Mouse (Mus musculus) kidney, postnatal 0 days (tissue): ENCODE measurements at regions not wholly inside any gene's neighbourhood (a gene's known extent, or its start where the extent isn't known, plus 50 kb on each side); places are given as distances from the start of the nearest gene placed in this dataset.

Source experiments
- ATAC-seq: fragments of 200-750 bp; cut with Nextera tagmentation; replicated peaks from 2 replicates; pipeline ENCODE4 v1.8.0; 2017; ENCODE audit warnings: low read depth, moderate number of reproducible peaks, moderate TSS enrichment, moderate library complexity; ENCODE audit not compliant: low FRiP score
- DNase-seq: peaks from one replicate; pipeline ENCODE4 v3.0.0-alpha.2; 2016; ENCODE audit warnings: low spot score
- H3K27ac ChIP-seq: fragments of 300-500 bp; sonication (generic); 2 replicates; pipeline ENCODE4 v1.5.1; 2014; ENCODE audit warnings: mild to moderate bottlenecking
- H3K27me3 ChIP-seq: fragments of 300-500 bp; sonication (generic); 2 replicates; pipeline ENCODE4 v1.6.1; 2014; ENCODE audit warnings: low read length, mixed read lengths; ENCODE audit not compliant: insufficient read depth
- H3K36me3 ChIP-seq: fragments of 300-500 bp; sonication (generic); 2 replicates; pipeline ENCODE4 v1.6.1; 2014; ENCODE audit warnings: low read length, mixed read lengths; ENCODE audit not compliant: insufficient read depth
- H3K4me1 ChIP-seq: fragments of 300-500 bp; sonication (generic); replicated peaks from 2 replicates; pipeline ENCODE4 v1.6.1; 2014; ENCODE audit warnings: antibody characterized with exemption, low read length, mixed read lengths; ENCODE audit not compliant: insufficient read depth
- H3K4me2 ChIP-seq: fragments of 300-500 bp; sonication (generic); 2 replicates; pipeline ENCODE4 v1.6.1; 2014; ENCODE audit warnings: mild to moderate bottlenecking, low read length, moderate library complexity, mixed read lengths
- H3K4me3 ChIP-seq: fragments of 300-500 bp; sonication (generic); replicated peaks from 2 replicates; pipeline ENCODE4 v1.5.1; 2014; ENCODE audit warnings: low read depth, low read length
- H3K9ac ChIP-seq: fragments of 300-500 bp; sonication (generic); 2 replicates; pipeline ENCODE4 v1.6.1; 2014; ENCODE audit warnings: low read depth, low read length
- H3K9me3 ChIP-seq: fragments of 300-500 bp; sonication (generic); replicated peaks from 2 replicates; pipeline ENCODE4 v1.6.1; 2016; ENCODE audit warnings: low read length, inconsistent platforms, mixed read lengths
- CTCF ChIP-seq: IDR thresholded peaks from 2 replicates; pipeline ENCODE4 v1.5.1; 2016; ENCODE audit warnings: antibody characterized with exemption, low read depth, mild to moderate bottlenecking, moderate library complexity
- WGBS: fragments of 180-500 bp; shearing (Covaris S2); extraction: QIAGEN DNeasy Blood & Tissue Kit; methylation state at CpG from one replicate; pipeline ENCODE4 v1.1.7; 2014; 5-methylcytosine and 5-hydroxymethylcytosine counted together

GRCm38 (mm10) chr10:117917870-117918269 lies 72.0 kb upstream of the Rap1b start:
- no peak for TF ChIP-seq CTCF
- WGBS = 56% methylated on average over 2 of the region's 2 CpGs
- ATAC-seq = no peak

GRCm38 (mm10) chr10:117918616-117919015 lies 72.8 kb upstream of the Rap1b start:
- DNase-seq = no peak
- no peaks in the 10 kb centered on the region for H3K9me3 ChIP-seq
- TF ChIP-seq CTCF = no peak
- WGBS = 39% methylated on average over 8 of the region's 8 CpGs
- H3K4me1 ChIP-seq = no peaks in the 10 kb centered on the region
- no peak overlapping the region for H3K4me2 ChIP-seq
- no peak overlapping the region for H3K27ac ChIP-seq
- ATAC-seq = no peak
- no peak overlapping the region for H3K4me3 ChIP-seq
- H3K9ac ChIP-seq = no peak overlapping the region
- H3K27me3 ChIP-seq = no peaks in the 10 kb centered on the region
- no peaks in the 10 kb centered on the region for H3K36me3 ChIP-seq

More at GRCm38 (mm10) chr10:117917870-117918269, 72.0 kb upstream of the Rap1b start:
- H3K9me3 ChIP-seq = no peaks in the 10 kb centered on the region
- H3K4me1 ChIP-seq = no peaks in the 10 kb centered on the region
- H3K4me3 ChIP-seq = no peak overlapping the region
- no peak overlapping the region for H3K9ac ChIP-seq
- DNase-seq = no peak
- H3K27me3 ChIP-seq = no peaks in the 10 kb centered on the region
- H3K36me3 ChIP-seq = no peaks in the 10 kb centered on the region
- no peak overlapping the region for H3K27ac ChIP-seq
- H3K4me2 ChIP-seq = no peak overlapping the region

- Histone ChIP-seq H3K27me3 (no peaks in the 10 kb centered on the region), H3K4me2 (no peak overlapping the region), H3K9me3 (no peaks in the 10 kb centered on the region), H3K9ac (no peak overlapping the region), H3K36me3 (no peaks in the 10 kb centered on the region), H3K27ac (no peak overlapping the region), H3K4me1 (no peaks in the 10 kb centered on the region), H3K4me3 (no peak overlapping the region)
- WGBS = 78% methylated on average over 7 of the region's 7 CpGs
- no peak for TF ChIP-seq CTCF
- ATAC-seq (no peak), DNase-seq (no peak)
Observed at GRCm38 (mm10) chr10:117919186-117919941, 73.5 kb upstream of the Rap1b start.

GRCm38 (mm10) chr10:117925186-117925585 lies 79.4 kb upstream of the Rap1b start:
- ATAC-seq (no peak), DNase-seq (no peak)
- no peak for TF ChIP-seq CTCF
- H3K27ac ChIP-seq = no peak overlapping the region
- H3K4me3 ChIP-seq = no peak overlapping the region
- H3K27me3 ChIP-seq = no peaks in the 10 kb centered on the region
- H3K9me3 ChIP-seq = no peaks in the 10 kb centered on the region
- no peak overlapping the region for H3K9ac ChIP-seq
- no peak overlapping the region for H3K4me2 ChIP-seq
- no peaks in the 10 kb centered on the region for H3K36me3 ChIP-seq
- WGBS = 91% methylated on average over 7 of the region's 7 CpGs
- H3K4me1 ChIP-seq = no peaks in the 10 kb centered on the region

GRCm38 (mm10) chr10:117925611-117926555 lies 80.0 kb upstream of the Rap1b start:
- no peak for DNase-seq
- no peak overlapping the region for H3K4me2 ChIP-seq
- H3K27ac ChIP-seq = no peak overlapping the region
- no peak overlapping the region for H3K9ac ChIP-seq
- TF ChIP-seq CTCF = no peak
- no peak overlapping the region for H3K4me3 ChIP-seq
- no peaks in the 10 kb centered on the region for H3K36me3 ChIP-seq
- no peaks in the 10 kb centered on the region for H3K27me3 ChIP-seq
- ATAC-seq = no peak
- H3K9me3 ChIP-seq = no peaks in the 10 kb centered on the region
- 88% methylated on average over 31 of the region's 31 CpGs for WGBS
- H3K4me1 ChIP-seq = no peaks in the 10 kb centered on the region

GRCm38 (mm10) chr10:117928998-117929397 lies 83.2 kb upstream of the Rap1b start:
- H3K4me3 ChIP-seq = no peak overlapping the region
- ATAC-seq = no peak
- no peaks in the 10 kb centered on the region for H3K4me1 ChIP-seq
- H3K9ac ChIP-seq = no peak overlapping the region
- no peaks in the 10 kb centered on the region for H3K36me3 ChIP-seq
- DNase-seq = no peak
- WGBS = 51% methylated on average over 5 of the region's 5 CpGs
- H3K27me3 ChIP-seq = no peaks in the 10 kb centered on the region
- no peaks in the 10 kb centered on the region for H3K9me3 ChIP-seq
- TF ChIP-seq CTCF = no peak
- H3K27ac ChIP-seq = no peak overlapping the region
- H3K4me2 ChIP-seq = no peak overlapping the region
